Mouse (Mus musculus) erythroblast, embryonic 14.5 days (primary cell): ENCODE measurements around the gene Pdcd11.

Experiments
- GATA1 ChIP-seq: IDR thresholded peaks from 2 replicates; pipeline ENCODE4 v1.6.1; 2012; ENCODE audit warnings: low read length, inconsistent platforms, mixed read lengths
- TAL1 ChIP-seq: IDR thresholded peaks from 3 replicates; pipeline ENCODE4 v1.6.1; 2012; ENCODE audit warnings: low read length, inconsistent platforms, mixed read lengths

DNA sequence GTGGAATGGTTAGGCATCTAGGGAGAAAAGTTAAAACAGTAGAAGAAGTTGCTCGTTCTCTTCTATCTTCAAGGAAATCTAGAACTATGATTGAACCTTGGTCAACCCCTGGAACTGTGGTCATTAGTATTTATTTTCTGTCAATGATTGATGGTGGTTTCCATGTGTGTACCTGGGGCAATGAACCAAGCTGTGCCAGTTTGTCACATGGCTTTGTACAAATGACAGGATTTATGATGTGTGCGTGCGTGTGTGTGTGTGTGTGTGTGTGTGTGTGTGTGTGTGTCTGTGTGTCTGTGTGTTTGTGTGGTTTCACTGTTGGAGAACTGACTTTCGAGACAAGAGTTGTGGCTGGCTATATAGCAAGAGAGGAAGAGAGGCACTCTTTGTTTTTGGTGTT, 37.1 kb upstream of the Pdcd11 start:
- TF ChIP-seq TAL1 (no peak), GATA1 (no peak)
